Mouse (Mus musculus): Measurements from ENCODE around the gene Dda1.

GRCm38 (mm10) chr8:71456906-71457305, 12.1 kb upstream of the Dda1 start:
- TF ChIP-seq CTCF (IDR thresholded peaks at IDR 0.05; ENCODE audit: low read depth) = no peak
- TF ChIP-seq EP300 (IDR thresholded peaks at IDR 0.05; ENCODE audit: low read depth) = no peak

Measured in liver, embryonic 14.5 days (tissue).